Mouse (Mus musculus) layer of hippocampus, postnatal 25 days (tissue): ENCODE data around the gene Gmpr2. TPM values are rescaled to one million over a fixed set of nuclear protein-coding genes. Genes with fewer than 3 reads are reported as not detected.

Source experiments
- DNase-seq, 2 experiments: peaks; one replicate each; pipeline ENCODE4 v3.0.0; 2022; ENCODE audit warnings: mixed read lengths in 2 of 2, low spot score in 1 of 2; ENCODE audit errors: extremely low spot score in 1 of 2
- total RNA-seq, 2 experiments: library from RNA; stranded (reverse); gene quantifications; 2 replicates each; pipeline ENCODE4 v1.2.3; 2021

Gene Gmpr2
- total RNA-seq, 2 experiments from 2014 or later, result 26.8 to 29.3 TPM

DNA sequence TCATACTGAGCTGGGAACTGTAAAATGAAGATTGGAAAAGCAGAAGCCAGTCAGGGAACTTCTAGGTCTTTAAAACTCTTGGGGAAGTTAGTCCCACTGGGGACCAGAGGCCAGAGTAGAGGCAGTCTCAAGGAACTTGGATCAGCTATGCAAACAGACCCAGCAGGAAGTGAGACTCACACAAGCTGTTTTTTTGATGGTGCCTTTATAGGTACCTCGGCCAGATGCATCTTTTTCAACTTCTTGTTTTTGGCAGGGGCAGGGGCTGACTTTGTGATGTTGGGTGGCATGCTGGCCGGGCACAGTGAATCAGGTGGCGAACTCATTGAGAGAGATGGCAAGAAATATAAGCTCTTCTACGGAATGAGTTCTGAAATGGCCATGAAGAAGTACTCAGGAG lies 5.9 kb downstream of the Gmpr2 start:
- DNase-seq, result no peak

DNA sequence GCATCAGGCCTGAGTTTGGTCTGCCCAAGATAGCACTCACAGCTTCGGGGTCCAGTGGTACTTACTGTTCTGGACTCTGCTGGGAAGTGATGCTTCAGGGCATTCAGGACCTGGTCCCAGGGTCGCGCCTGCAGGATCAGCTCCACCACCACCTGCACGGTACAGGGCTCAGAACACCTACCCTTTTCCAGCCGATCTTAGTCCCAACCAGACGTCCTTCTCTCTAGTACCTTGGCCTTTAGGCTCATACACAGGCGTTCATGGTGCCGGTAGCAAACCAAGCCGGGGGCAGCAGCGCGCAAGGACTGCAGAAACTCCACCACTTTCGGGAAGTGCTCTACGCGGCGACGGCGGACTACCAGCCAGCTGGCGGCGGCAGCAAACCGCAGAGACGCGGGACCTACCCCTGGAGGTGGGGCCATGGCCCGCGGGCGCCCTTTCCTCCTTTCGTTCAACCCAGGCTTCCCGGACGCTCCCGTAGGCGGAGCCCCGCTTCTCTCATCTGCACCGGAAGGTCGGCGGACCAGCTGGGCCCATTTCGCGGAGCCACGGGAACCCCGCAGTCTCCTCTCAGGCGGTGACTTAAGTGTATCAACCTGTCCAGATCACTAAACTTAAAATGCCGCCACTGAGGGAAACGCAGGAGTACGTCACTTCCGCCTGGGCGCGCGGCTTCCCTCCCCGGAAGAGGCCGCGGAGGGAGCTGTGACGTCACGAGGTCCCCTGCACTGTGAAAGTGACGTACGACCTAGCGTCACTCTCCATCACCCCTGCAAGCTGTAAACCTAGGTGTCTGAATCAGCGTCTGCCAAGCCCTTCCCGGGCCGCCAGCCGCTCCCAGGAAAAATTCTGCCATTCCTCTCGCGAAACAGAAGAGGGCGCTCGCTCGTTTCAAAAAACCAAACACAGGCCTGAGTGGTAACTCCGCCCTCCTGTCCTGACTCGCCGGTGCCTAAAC lies 9.7 kb downstream of the Gmpr2 start, which contains the start of gene Tinf2:
Tinf2 (minus strand) TSS at position 661 of the 958 bp plus-strand sequence.
- DNase-seq, result peak; percentile 91 to 92

DNA sequence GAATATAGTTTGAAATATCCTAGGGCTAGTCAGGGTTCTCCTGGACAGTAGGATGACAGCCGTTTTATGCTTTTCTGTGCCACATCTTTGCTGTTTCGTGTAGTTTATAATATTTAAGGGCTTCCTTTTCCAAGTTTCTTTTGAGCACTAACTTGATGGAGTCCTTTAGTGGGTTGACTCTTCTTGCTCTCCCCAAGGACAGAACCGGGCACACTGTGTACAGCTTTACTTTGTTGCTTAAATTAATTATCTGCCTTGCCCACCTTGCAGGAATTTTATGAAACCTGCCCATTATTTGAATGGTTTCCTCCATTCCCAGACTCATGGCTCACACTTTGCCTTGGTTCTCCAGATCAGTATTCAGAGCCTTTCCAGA lies 10.4 kb downstream of the Gmpr2 start:
- DNase-seq, result no peak

DNA sequence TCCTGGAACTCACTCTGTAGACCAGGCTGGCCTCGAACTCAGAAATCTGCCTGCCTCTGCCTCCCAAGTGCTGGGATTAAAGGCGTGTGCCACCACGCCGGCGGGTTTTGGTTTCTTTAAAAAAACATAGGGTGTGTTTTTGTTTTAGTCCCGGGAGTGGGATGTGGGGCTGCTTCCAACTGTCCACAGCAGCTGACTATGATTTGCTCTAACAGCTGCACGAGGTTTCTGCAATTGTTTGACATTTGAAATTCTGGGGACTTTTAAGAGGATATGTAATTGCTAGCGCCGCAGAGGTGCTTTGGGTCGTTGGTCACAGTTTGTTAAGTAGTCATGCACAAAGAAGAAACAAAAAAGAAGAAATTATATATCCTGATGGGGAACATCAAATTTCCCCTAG lies 17.7 kb downstream of the Gmpr2 start:
- no peak for DNase-seq

DNA sequence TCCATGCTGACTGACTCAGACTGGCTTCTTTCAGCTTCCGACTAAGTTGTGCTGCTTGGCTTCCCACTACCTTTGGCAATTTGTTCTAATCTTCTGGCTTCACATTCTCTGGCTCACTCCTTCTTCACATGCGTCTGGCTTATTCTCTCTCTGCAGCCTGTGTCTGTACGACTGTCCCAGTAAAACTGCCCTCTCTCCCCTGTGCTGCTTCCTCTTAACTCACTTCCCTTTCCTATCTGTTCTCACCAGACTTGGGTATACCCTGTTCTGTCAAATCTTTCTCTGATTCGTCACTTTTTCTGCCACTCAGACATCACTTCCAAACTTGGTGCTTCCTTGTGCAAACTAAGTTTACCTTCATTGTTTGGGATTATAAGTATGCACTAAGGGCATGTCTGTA lies 25.5 kb downstream of the Gmpr2 start:
- DNase-seq, result no peak

DNA sequence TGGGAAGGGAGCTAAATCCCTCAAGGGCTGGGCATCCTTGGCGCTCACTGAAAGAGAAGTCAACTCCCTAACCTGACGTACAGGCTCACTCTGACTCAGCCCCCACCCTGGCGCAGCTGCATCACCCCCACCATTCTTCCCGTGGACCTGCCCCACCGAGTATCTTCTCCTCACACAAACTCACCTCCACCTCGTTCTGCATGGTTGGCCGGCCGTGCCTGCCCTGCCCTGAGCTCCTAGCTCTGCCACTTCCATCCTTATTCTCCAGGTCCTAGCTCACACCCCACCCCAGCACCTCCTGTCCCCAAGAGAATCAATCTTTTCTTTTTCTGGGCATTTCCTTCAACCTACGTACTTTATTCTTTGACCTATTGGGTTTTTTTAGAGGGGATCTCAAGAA lies 29.4 kb downstream of the Gmpr2 start:
- DNase-seq, result no peak

DNA sequence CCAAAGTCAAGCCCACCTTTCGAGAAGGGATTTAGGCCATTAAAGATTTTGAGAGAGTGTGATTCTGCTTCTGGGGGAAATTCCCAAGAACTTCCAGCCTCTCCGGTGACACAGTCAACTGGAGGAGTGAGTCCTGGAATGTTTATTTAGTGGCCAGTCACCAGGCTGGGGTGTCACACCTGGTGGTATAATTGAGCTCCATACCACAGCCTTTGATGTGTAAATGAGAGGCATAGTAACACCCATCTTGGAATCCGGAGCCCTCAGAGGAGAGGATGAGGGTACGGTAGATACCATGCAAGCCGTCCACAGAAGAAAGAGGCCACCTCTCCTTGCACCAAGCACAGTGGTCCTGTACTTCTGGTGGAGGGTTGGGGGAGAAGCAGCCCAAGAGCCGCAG lies 31.0 kb downstream of the Gmpr2 start:
- DNase-seq, result no peak

- no peak for DNase-seq
Measured at GRCm38 (mm10) chr14:55706051-55706600, 34.4 kb downstream of the Gmpr2 start.

GRCm38 (mm10) chr14:55707397-55707796 lies 35.7 kb downstream of the Gmpr2 start:
- DNase-seq, result no peak

GRCm38 (mm10) chr14:55709509-55709908 lies 37.8 kb downstream of the Gmpr2 start:
- no peak for DNase-seq

GRCm38 (mm10) chr14:55711786-55712185 lies 40.0 kb downstream of the Gmpr2 start:
- DNase-seq, result no peak

- DNase-seq, result no peak
Measured at GRCm38 (mm10) chr14:55713007-55713728, 41.4 kb downstream of the Gmpr2 start.

GRCm38 (mm10) chr14:55713729-55714122 lies 42.0 kb downstream of the Gmpr2 start, which contains the start of gene Tgm1:
Tgm1 (minus strand) TSS chr14:55713926.
- no peak for DNase-seq

DNA sequence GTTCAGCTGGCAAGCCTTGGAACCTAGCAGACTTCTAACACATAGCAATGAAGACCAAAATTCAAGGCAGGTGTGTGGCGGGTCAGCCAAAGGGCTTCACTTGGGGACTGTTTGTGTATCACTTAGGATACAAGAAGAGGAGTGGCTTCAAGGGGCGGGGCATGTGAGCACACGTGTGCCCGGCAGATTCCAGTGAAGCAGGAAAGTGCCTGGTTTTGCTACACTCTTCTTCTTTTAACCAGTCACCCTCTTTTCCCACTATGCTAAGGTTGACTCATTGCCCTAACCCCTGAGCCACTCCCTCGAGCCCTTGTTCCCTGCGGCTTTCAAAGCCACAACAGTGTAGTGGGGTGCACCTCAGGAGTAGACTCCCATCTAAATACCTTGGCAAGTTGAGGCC lies 43.2 kb downstream of the Gmpr2 start:
- no peak for DNase-seq

- no peak for DNase-seq
Measured at GRCm38 (mm10) chr14:55716271-55716670, 44.5 kb downstream of the Gmpr2 start.

GRCm38 (mm10) chr14:55716884-55717283 lies 45.1 kb downstream of the Gmpr2 start:
- DNase-seq, result no peak

DNA sequence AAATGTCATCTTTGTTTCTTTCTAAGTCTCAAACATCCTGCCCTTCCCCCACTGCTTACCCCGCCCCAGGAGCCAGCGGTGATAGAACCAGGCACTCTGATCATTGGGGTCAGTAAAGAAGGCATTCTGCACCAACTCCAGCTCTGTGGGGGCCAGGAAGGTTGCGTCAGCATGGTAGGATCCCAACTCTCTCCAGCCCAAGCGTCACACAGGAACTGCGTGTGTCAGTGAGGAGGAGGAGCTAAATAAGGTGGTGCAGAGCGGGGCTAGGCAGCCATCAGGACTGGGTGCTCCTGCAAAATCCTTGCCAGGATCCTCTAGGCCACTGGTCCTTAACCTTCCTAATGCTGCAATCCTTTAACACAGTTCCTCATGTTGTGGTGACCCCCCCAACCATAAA lies 48.0 kb downstream of the Gmpr2 start:
- no peak for DNase-seq

GRCm38 (mm10) chr14:55720666-55721065 lies 48.9 kb downstream of the Gmpr2 start:
- no peak for DNase-seq

DNA sequence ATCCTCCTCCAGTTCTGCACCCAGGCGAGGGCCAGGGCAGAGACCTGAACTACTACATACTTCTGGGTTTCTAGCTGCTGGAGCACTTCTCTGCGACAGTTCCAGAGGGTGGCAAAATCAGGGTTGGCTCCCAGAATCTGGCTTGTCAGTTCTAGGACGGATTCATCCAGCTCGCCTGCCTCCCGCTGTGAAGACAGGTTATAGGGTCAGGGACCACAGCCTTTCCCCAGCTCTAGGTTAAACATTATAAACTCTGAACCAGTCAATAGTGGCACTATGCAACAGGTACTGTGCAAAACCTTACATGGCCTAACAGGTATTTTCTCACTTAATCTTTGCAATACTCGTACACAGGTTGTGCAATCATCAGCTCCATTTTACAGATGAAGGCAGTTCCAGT lies 49.3 kb downstream of the Gmpr2 start:
- no peak for DNase-seq

- DNase-seq, result peak; percentile 93 to 94
Measured at GRCm38 (mm10) chr14:55721700-55722437, 50.1 kb downstream of the Gmpr2 start, which contains the start of gene Rabggta. Rabggta (minus strand) TSS chr14:55722263.
